Mouse (Mus musculus): ENCODE results near the gene Pank1.

- TF ChIP-seq ZC3H11A (IDR thresholded peaks at IDR 0.05; ENCODE audit: borderline replicate concordance, low read depth, low read length) (no peak), HCFC1 (IDR thresholded peaks at IDR 0.05; ENCODE audit: borderline replicate concordance, insufficient read depth, low read length) (no peak), ZNF384 (IDR thresholded peaks at IDR 0.05; ENCODE audit: low read depth, low read length) (no peak), MAFK (IDR thresholded peaks at IDR 0.05; ENCODE audit: insufficient read depth, low read depth, low read length) (no peak)
These were observed 369 bp upstream of the Pank1 start for GRCm38 (mm10) chr19:34879624-34880023.
